Comparison of ENCODE assay signal across 9 mouse cellular contexts in the genomic region with DNA sequence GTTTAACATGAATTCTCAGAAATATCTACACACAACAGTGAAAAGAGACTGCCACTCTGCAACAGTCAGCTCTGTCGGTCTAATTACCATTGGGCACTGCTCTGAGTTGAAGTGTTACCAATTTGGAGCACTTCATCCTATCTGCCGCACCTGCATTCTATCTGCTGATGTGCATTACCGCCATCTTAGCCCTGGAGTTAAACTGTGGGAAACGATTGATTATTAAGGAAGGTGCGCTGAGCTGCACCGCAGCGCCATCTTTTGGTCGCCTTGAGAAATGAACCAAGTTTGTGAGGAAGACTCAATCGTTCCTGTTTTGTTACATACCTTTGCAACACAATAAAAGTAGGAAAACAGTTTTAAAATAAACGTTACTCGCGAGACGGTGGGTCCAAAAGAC.
A peak's percentile ranks its signal among the peaks of the same experiment; 100 is the strongest.
DNase-seq lines count a peak whose midpoint lies in the region.
"Had no signal": no experiment of that assay in that cellular context is flagged by ENCODE, and none has a peak within 500 bp of the region (broad histone marks: within the 10 kb centered on the region; RNA-seq: fewer than 3 reads in every experiment).

No protein-coding gene starts in this region.

- no peaks in the 10 kb centered on the region for H3K36me3 ChIP-seq in hindbrain, embryonic 10.5 days
- H3K36me3 ChIP-seq: stomach, embryonic 15.5 days had no signal

- no peak overlapping the region for H3K4me3 ChIP-seq in hindbrain, embryonic 10.5 days
- H3K4me3 ChIP-seq: stomach, embryonic 15.5 days had no signal

- peak; percentile 3 for DNase-seq in cerebellum, adult 8-10 months
- DNase-seq in cerebellum, adult 9-10 months, result no peak
- DNase-seq in 416B (ENCODE audit: low read depth) (peak; percentile 53), MN1 (ENCODE audit: low spot score) (no peak)
- DNase-seq in embryo, embryonic 10 days (ENCODE audit: low spot score), result peak; percentile 85
- DNase-seq in hindbrain, embryonic 10.5 days (ENCODE audit: low spot score), result peak; percentile 61
- peak; percentile 55 for DNase-seq in left cerebral cortex, postnatal 4 days
- DNase-seq in right cerebral cortex, postnatal 10 days (ENCODE audit: low spot score in 2 of 2), result peak; percentile 68 to 78

- no peaks in the 10 kb centered on the region for H3K4me1 ChIP-seq in hindbrain, embryonic 10.5 days (replicated peaks)
- H3K4me1 ChIP-seq: stomach, embryonic 15.5 days had no signal

- H3K27me3 ChIP-seq in hindbrain, embryonic 10.5 days (ENCODE audit: insufficient read depth, poor library complexity, severe bottlenecking), result no peaks in the 10 kb centered on the region
- H3K27me3 ChIP-seq: stomach, embryonic 15.5 days had no signal

- intact Hi-C loops in left cerebral cortex, postnatal 4 days (cut with DNase I), result no loop called here

- no peaks in the 10 kb centered on the region for H3K9me3 ChIP-seq in hindbrain, embryonic 10.5 days
- H3K9me3 ChIP-seq: stomach, embryonic 15.5 days had no signal

- 7% methylated on average over 13 of the region's 13 CpGs for WGBS in hindbrain, embryonic 10.5 days

- no peak overlapping the region for H3K27ac ChIP-seq in hindbrain, embryonic 10.5 days
- H3K27ac ChIP-seq: stomach, embryonic 15.5 days had no signal

Comparison
In these comparisons a context has a peak if more than half of its experiments do, and no peak if none do; other contexts are left out.
1. DNase-seq: peak in cerebellum, adult 8-10 months (single experiment), 416B (single experiment), embryo, embryonic 10 days (single experiment), hindbrain, embryonic 10.5 days (single experiment), left cerebral cortex, postnatal 4 days (single experiment) and right cerebral cortex, postnatal 10 days (2 of 2); none in cerebellum, adult 9-10 months (single experiment) and MN1 (single experiment).